Mouse (Mus musculus) liver, embryonic 11.5 days (tissue): ENCODE measurements around the gene E130218I03Rik. TPM values are rescaled to one million over a fixed set of nuclear protein-coding genes. Genes with fewer than 3 reads are reported as not detected.
A peak's percentile ranks its signal among the peaks of the same experiment; 100 is the strongest.
"Not testable (repeated sequence)": the region's sequence is repeated elsewhere in the genome, so short reads cannot be mapped to it uniquely, and the experiment has no call there.

Experiments used
- ATAC-seq: fragments of 200-750 bp; cut with Nextera tagmentation; replicated peaks from 2 replicates; pipeline ENCODE4 v1.8.0; 2017; ENCODE audit warnings: moderate number of reproducible peaks, mild to moderate bottlenecking, moderate TSS enrichment, moderate library complexity; ENCODE audit not compliant: low FRiP score
- DNase-seq: peaks from one replicate; pipeline ENCODE4 v3.0.0-alpha.2; 2017; ENCODE audit warnings: low spot score
- H3K27ac ChIP-seq: fragments of 300-500 bp; sonication (generic); 2 replicates; pipeline ENCODE4 v1.5.1; 2014; ENCODE audit warnings: mild to moderate bottlenecking, low read depth, low read length, control low read depth
- H3K27me3 ChIP-seq: fragments of 300-500 bp; sonication (generic); replicated peaks from 2 replicates; pipeline ENCODE4 v1.6.1; 2014; ENCODE audit warnings: low read length, mixed read lengths; ENCODE audit not compliant: control insufficient read depth, insufficient read depth
- H3K36me3 ChIP-seq: fragments of 300-500 bp; sonication (generic); 2 replicates; pipeline ENCODE4 v1.6.1; 2014; ENCODE audit warnings: mild to moderate bottlenecking, low read length, moderate library complexity, mixed read lengths; ENCODE audit not compliant: control insufficient read depth, insufficient read depth
- H3K4me1 ChIP-seq: fragments of 300-500 bp; sonication (generic); replicated peaks from 2 replicates; pipeline ENCODE4 v1.6.1; 2014; ENCODE audit warnings: low read length, mixed read lengths; ENCODE audit not compliant: control insufficient read depth, insufficient read depth
- H3K4me2 ChIP-seq: fragments of 300-500 bp; sonication (generic); 2 replicates; pipeline ENCODE4 v1.6.1; 2014; ENCODE audit warnings: mild to moderate bottlenecking, control low read depth, moderate library complexity
- H3K4me3 ChIP-seq: fragments of 300-500 bp; sonication (generic); 2 replicates; pipeline ENCODE4 v1.5.1; 2014; ENCODE audit warnings: low read depth, low read length, control low read depth
- H3K9ac ChIP-seq: fragments of 300-500 bp; sonication (generic); 2 replicates; pipeline ENCODE4 v1.6.1; 2014; ENCODE audit warnings: low read depth, low read length, control low read depth
- H3K9me3 ChIP-seq: fragments of 300-500 bp; sonication (generic); 2 replicates; pipeline ENCODE4 v1.6.1; 2016; ENCODE audit warnings: low read length, inconsistent platforms, mixed read lengths; ENCODE audit not compliant: control insufficient read depth
- whole genome bisulfite sequencing: fragments of 180-500 bp; shearing (Covaris S2); extraction: QIAGEN DNeasy Blood & Tissue Kit; methylation state at CpG from one replicate; pipeline ENCODE4 v1.1.7; 2014; 5-methylcytosine and 5-hydroxymethylcytosine counted together
- polyA plus RNA-seq: library from polyadenylated mRNA; unstranded; fragments of >200 nt; fragmentation: Nextera tagmentation; extraction: Ambion mirVana; gene quantifications from 2 replicates; pipeline ENCODE4 v1.2.1, GENCODE M21; 2014

E130218I03Rik gene
- polyA plus RNA-seq, 1 experiment from 2014 or later = 0.52 TPM

- peak overlapping the region; percentile 36; the same call in 1 of the 2 replicates for H3K9ac ChIP-seq
- H3K27me3 ChIP-seq = peaks cover 47% of the 10 kb centered on the region
- no peak for DNase-seq
- H3K4me2 ChIP-seq = no peak overlapping the region
- WGBS = 34% methylated on average over 4 of the region's 4 CpGs
- H3K27ac ChIP-seq = no peak overlapping the region
- H3K9me3 ChIP-seq = no peaks in the 10 kb centered on the region
- no peaks in the 10 kb centered on the region for H3K36me3 ChIP-seq
- no peak for ATAC-seq
- no peak overlapping the region for H3K4me3 ChIP-seq
- peaks cover 38% of the 10 kb centered on the region for H3K4me1 ChIP-seq
These were observed 12.4 kb downstream of the E130218I03Rik start for GRCm38 (mm10) chr4:134255854-134256253.

DNA sequence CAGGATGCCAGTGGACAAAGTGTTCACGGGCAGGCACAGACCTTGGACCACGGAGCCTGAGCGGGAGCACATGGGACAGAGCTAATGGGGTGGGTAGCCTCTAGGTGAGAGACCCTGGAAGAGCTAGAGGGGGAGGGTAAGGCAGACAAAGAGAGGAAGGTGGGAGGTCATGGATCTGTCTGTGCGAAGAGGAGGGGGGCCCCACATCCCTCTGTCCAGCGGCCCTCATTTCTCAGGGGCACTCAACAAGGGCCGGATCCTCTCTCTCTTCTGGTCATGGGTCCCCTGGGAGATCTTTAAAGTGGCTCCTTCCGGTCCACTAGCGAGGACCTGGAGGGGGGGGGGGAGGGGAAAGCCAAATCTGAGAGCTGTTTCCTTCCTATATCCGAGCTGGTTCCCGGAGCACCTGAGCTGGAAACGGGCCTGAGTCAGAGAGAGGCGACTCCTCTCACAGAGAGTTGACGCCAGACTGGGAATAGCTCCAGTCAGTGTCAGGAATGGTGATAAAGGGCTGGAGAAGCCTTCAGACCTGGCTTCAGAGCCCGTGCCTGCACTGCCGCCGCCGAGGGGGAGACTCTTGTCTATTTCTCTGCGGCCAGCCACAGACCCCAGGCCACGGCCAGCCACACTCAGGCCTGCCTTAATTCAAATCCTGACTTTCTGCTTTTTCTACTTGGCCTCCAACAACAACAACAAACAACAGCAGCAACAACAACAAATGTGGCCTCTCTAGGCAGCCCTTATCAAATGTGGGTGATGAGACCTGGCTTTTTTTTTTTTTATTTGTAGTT, 13.1 kb downstream of the E130218I03Rik start:
- Histone ChIP-seq H3K9ac (peak overlapping the region; percentile 36; the same call in 1 of the 2 replicates), H3K4me1 (peaks cover 31% of the 10 kb centered on the region), H3K27me3 (peaks cover 40% of the 10 kb centered on the region), H3K4me3 (no peak overlapping the region), H3K36me3 (no peaks in the 10 kb centered on the region), H3K9me3 (no peaks in the 10 kb centered on the region), H3K27ac (no peak overlapping the region; the same call in 1 of the 2 replicates), H3K4me2 (peak overlapping the region; percentile 25; the same call in 1 of the 2 replicates)
- DNase-seq = no peak
- whole genome bisulfite sequencing = 16% methylated on average over 19 of the region's 19 CpGs
- no peak; the same call in 1 of the 2 replicates for ATAC-seq

DNA sequence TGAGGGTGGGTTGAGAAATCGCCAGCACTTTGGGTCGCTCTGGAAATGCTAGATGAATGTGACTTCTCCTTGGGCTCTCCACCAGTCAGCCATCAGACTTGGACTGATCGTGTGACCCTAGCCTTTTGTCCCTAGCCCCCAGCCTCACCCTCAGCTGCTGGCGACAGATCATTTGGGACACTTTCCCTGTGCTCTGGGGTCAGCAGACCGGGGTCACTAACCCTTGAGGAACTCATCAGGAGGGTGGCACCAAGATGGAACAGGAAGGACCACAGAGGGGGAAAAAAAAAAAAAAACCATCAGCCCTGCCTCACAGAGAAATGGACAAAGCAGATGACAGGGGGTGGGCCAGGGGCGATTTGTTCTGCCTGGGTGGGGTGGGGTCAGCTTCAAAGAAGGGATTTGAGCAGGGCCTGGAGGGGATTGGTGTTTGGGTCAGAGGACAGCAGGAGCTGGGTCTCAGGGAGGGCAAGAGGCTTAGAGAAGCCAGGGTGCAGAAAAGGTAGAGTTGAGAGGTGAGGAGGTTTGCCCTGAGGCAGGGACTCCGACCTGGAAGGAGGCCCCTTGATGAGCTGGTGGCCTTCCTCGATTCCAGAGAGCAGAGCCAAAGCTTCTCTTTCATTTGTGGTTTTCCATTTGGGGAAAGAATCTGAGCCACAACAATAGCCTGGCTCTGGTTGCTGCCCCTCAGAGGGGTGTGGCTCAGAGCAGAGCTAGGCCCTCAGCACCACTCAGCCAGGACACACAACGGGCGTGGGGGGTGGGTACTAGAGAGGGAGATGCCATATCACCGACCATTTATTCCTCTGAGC, 13.9 kb downstream of the E130218I03Rik start:
- Histone ChIP-seq H3K4me3 (no peak overlapping the region), H3K27ac (no peak overlapping the region), H3K9me3 (no peaks in the 10 kb centered on the region), H3K9ac (no peak overlapping the region), H3K4me2 (no peak overlapping the region; the same call in 1 of the 2 replicates), H3K4me1 (peaks cover 24% of the 10 kb centered on the region), H3K27me3 (peaks cover 32% of the 10 kb centered on the region), H3K36me3 (no peaks in the 10 kb centered on the region)
- 28% methylated on average over 11 of the region's 11 CpGs for WGBS
- no peak for DNase-seq
- no peak for ATAC-seq

DNA sequence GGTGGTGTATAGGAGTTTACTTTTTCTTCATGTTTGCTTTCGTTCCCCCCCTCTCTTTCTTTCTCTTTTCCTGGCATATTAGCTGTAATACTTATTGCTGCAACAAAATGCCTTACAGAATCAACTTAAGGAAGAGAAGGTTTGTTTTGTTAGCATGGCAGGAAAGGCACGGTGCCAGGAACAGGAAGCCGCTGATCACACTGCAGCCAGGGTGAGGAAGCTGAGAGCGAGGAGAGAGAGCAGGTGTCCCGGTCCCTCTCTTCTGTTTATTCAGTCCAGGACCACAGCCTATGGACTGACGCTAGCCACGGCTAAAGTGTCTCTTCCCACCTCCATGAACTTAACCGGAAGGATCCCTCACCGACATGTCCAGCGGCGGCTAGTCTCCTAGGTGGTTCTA, 14.9 kb downstream of the E130218I03Rik start:
- Histone ChIP-seq H3K4me1 (peaks cover 16% of the 10 kb centered on the region), H3K36me3 (no peaks in the 10 kb centered on the region), H3K9me3 (no peaks in the 10 kb centered on the region), H3K4me2 (no peak overlapping the region), H3K27me3 (peaks cover 22% of the 10 kb centered on the region), H3K9ac (no peak overlapping the region), H3K4me3 (no peak overlapping the region), H3K27ac (no peak overlapping the region)
- DNase-seq = no peak
- ATAC-seq = no peak
- 51% methylated on average over 11 of the region's 11 CpGs for WGBS

DNA sequence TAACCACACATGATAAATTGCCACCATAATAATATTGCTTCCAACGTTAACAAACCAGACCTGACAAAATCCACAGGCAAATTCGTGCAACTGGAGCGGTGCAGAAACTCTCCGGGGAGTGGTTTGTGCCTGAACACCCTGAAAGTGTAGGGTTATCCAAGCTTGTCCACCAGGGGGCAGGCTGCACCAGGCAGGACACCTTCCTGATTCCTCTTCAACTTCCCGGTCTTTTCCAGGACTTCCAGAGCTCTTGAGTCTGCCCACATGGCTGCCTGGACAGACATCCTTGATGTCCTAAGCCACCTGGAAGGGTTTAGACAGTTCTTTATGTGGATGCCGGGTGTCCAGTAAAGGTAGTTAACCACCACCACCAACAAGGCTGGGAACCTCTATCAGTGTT, 19.7 kb downstream of the E130218I03Rik start:
- no peak for ATAC-seq
- H3K4me1 ChIP-seq = no peaks in the 10 kb centered on the region
- H3K27me3 ChIP-seq = no peaks in the 10 kb centered on the region
- no peak overlapping the region for H3K9ac ChIP-seq
- DNase-seq = no peak
- no peak overlapping the region for H3K4me3 ChIP-seq
- WGBS = 29% methylated on average over 6 of the region's 6 CpGs
- H3K9me3 ChIP-seq = no peaks in the 10 kb centered on the region
- no peak overlapping the region for H3K4me2 ChIP-seq
- no peak overlapping the region for H3K27ac ChIP-seq
- no peaks in the 10 kb centered on the region for H3K36me3 ChIP-seq

GRCm38 (mm10) chr4:134265860-134266585, 22.6 kb downstream of the E130218I03Rik start:
- 66% methylated on average over 9 of the region's 9 CpGs for WGBS
- H3K27me3 ChIP-seq = no peaks in the 10 kb centered on the region
- H3K4me2 ChIP-seq = no peak overlapping the region
- H3K4me1 ChIP-seq = no peaks in the 10 kb centered on the region
- no peak overlapping the region for H3K27ac ChIP-seq
- DNase-seq (no peak), ATAC-seq (no peak)
- H3K9me3 ChIP-seq = no peaks in the 10 kb centered on the region
- H3K36me3 ChIP-seq = no peaks in the 10 kb centered on the region
- H3K4me3 ChIP-seq = no peak overlapping the region
- no peak overlapping the region for H3K9ac ChIP-seq

DNA sequence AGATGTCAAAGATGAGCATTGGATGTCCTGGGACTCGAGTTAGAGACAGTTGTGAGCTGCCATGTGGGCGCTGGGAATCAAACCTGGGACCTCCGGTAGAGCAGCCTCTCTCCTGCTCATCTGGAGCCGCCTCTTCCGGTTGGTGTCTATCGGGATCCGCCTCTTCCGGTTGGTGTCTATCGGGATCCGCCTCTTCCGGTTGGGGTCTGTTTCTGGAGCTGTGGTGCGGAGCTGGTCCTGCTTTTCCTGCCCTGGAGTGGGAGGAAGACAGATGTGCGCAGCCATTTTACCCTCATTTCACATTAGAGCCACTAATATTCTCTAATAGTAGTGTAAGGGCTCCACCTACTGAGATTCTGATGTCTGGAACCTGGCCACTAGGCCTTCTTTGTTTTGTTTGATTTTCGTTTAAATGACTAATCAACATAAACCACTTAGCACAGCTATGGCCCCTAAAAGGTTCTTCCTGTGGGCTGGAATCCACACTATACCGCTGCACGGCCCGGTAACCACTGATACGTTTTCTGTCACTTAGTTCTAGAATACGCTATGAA, 24.7 kb downstream of the E130218I03Rik start:
- no peak overlapping the region for H3K4me2 ChIP-seq
- H3K27me3 ChIP-seq = no peaks in the 10 kb centered on the region
- H3K36me3 ChIP-seq = no peaks in the 10 kb centered on the region
- H3K9ac ChIP-seq = no peak overlapping the region
- no peaks in the 10 kb centered on the region for H3K9me3 ChIP-seq
- WGBS = 83% methylated on average over 19 of the region's 19 CpGs
- DNase-seq (no peak), ATAC-seq (no peak)
- H3K27ac ChIP-seq = no peak overlapping the region
- H3K4me3 ChIP-seq = no peak overlapping the region
- H3K4me1 ChIP-seq = peaks cover 6% of the 10 kb centered on the region

DNA sequence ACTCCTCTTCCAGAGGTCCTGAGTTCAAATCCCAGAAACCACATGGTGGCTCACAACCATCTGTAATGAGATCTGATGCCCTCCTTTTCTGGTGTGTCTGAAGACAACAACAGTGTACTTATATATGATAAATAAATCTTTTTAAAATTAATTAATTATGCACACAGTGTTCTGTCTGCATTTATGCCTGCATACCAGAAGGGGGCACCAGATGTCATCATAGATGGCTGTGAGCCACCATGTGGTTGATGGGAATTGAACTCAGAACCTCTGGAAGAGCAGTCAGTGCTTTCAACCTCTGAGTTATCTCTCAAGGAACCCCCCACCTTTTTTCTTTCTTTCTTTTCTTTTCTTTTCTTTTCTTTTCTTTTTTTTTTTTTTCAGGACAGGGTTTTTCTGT, 26.2 kb downstream of the E130218I03Rik start:
- H3K36me3 ChIP-seq, H3K27me3 ChIP-seq, ATAC-seq, H3K4me3 ChIP-seq, H3K27ac ChIP-seq, H3K9me3 ChIP-seq, DNase-seq, H3K9ac ChIP-seq, H3K4me2 ChIP-seq: not testable (repeated sequence)
- H3K4me1 ChIP-seq = peaks cover 11% of the 10 kb centered on the region
